Mouse (Mus musculus) midbrain, embryonic 16.5 days (tissue): ENCODE results near the gene Syn3. TPM values are rescaled to one million over a fixed set of nuclear protein-coding genes. Genes with fewer than 3 reads are reported as not detected.
"Not testable (repeated sequence)": the region's sequence is repeated elsewhere in the genome, so short reads cannot be mapped to it uniquely, and the experiment has no call there.

Experiments
- ATAC-seq: fragments of 200-750 bp; cut with Nextera tagmentation; 2 replicates; pipeline ENCODE4 v1.8.0; 2017; ENCODE audit warnings: moderate TSS enrichment
- H3K27ac ChIP-seq: fragments of 300-500 bp; sonication (generic); 2 replicates; pipeline ENCODE4 v1.5.1; 2014; ENCODE audit warnings: mild to moderate bottlenecking, low read length, mixed read lengths
- H3K27me3 ChIP-seq: fragments of 300-500 bp; sonication (generic); 2 replicates; pipeline ENCODE4 v1.6.1; 2014; ENCODE audit warnings: low read depth, low read length, mixed read lengths; ENCODE audit not compliant: control insufficient read depth, insufficient read depth
- H3K36me3 ChIP-seq: fragments of 300-500 bp; sonication (generic); 2 replicates; pipeline ENCODE4 v1.6.1; 2014; ENCODE audit warnings: mild to moderate bottlenecking, low read length, moderate library complexity, mixed read lengths; ENCODE audit not compliant: control insufficient read depth, insufficient read depth
- H3K4me1 ChIP-seq: fragments of 300-500 bp; sonication (generic); 2 replicates; pipeline ENCODE4 v1.6.1; 2014; ENCODE audit warnings: mild to moderate bottlenecking, low read length, mixed read lengths; ENCODE audit not compliant: control insufficient read depth, insufficient read depth
- H3K4me2 ChIP-seq: fragments of 300-500 bp; sonication (generic); 2 replicates; pipeline ENCODE4 v1.6.1; 2014; ENCODE audit warnings: mild to moderate bottlenecking, low read length, mixed read lengths
- H3K4me3 ChIP-seq: fragments of 300-500 bp; sonication (generic); 2 replicates; pipeline ENCODE4 v1.5.1; 2014; ENCODE audit warnings: low read depth, mild to moderate bottlenecking, low read length, moderate library complexity, mixed read lengths
- H3K9ac ChIP-seq: fragments of 300-500 bp; sonication (generic); 2 replicates; pipeline ENCODE4 v1.6.1; 2014; ENCODE audit warnings: low read depth, low read length, mixed read lengths
- H3K9me3 ChIP-seq: fragments of 300-500 bp; sonication (generic); replicated peaks from 2 replicates; pipeline ENCODE4 v1.6.1; 2014; ENCODE audit warnings: mild to moderate bottlenecking, low read length, mixed read lengths; ENCODE audit not compliant: control insufficient read depth, poor library complexity, severe bottlenecking
- WGBS: fragments of 180-500 bp; shearing (Covaris S2); extraction: QIAGEN DNeasy Blood & Tissue Kit; methylation state at CpG from one replicate; pipeline ENCODE4 v1.1.7; 2014; 5-methylcytosine and 5-hydroxymethylcytosine counted together
- polyA plus RNA-seq: library from polyadenylated mRNA; unstranded; fragments of >200 nt; fragmentation: Nextera tagmentation; extraction: Ambion mirVana; gene quantifications from 2 replicates; pipeline ENCODE4 v1.2.1, GENCODE M21; 2015

Gene Syn3
- polyA plus RNA-seq, 1 experiment from 2014 or later, result 34.0 TPM

DNA sequence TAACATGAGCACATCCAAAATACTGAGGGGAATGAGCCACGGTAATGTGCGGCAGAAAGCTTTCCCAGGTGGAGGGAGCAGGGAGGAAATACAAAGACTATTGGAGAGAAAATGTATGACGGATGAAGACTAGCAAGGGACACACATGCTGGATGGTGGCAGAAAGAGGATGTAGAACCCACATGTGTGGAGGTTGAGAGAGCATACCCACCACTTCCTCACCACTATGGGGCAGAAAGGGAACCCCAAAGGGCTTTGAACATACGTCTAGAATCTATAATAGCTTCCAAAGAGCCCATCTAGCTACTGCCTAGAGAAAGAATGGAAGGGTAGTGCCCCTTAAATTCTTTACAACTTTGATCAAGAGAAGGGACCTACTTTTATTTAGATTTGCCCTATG lies 113.0 kb downstream of the Syn3 start:
- Histone ChIP-seq H3K9me3 (no peaks in the 10 kb centered on the region), H3K27ac (no peak overlapping the region), H3K9ac (no peak overlapping the region), H3K4me3 (no peak overlapping the region), H3K27me3 (no peaks in the 10 kb centered on the region), H3K4me2 (no peak overlapping the region), H3K4me1 (no peaks in the 10 kb centered on the region; the same call in 1 of the 2 replicates), H3K36me3 (no peaks in the 10 kb centered on the region)
- no peak for ATAC-seq
- 71% methylated on average over 4 of the region's 4 CpGs for WGBS

DNA sequence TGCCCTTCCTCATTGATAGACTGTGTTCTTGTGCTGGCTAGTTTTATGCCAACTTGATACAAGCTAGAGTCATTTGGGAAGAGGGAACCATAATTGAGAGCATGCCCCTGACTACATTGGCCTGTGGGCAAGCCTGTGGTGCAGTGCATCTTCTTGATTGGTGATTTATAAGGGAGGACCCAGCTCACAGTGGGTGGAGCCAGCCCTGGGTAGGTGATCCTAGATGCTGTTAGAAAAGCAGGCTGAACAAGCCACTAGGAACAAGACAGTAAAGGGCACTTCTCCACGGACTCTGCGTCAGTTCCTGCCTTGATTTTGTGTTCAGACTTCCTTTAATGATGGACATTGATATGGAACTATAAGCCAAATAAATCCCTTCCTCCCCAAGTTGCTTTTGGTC lies 114.0 kb downstream of the Syn3 start:
- no peak for ATAC-seq
- no peaks in the 10 kb centered on the region for H3K36me3 ChIP-seq
- H3K27ac ChIP-seq, result no peak overlapping the region
- no peaks in the 10 kb centered on the region for H3K27me3 ChIP-seq
- H3K4me3 ChIP-seq, result no peak overlapping the region
- WGBS, result 91% methylated on average over 2 of the region's 2 CpGs
- H3K4me1 ChIP-seq, result no peaks in the 10 kb centered on the region; the same call in 1 of the 2 replicates
- no peaks in the 10 kb centered on the region for H3K9me3 ChIP-seq
- no peak overlapping the region for H3K9ac ChIP-seq
- H3K4me2 ChIP-seq, result no peak overlapping the region

DNA sequence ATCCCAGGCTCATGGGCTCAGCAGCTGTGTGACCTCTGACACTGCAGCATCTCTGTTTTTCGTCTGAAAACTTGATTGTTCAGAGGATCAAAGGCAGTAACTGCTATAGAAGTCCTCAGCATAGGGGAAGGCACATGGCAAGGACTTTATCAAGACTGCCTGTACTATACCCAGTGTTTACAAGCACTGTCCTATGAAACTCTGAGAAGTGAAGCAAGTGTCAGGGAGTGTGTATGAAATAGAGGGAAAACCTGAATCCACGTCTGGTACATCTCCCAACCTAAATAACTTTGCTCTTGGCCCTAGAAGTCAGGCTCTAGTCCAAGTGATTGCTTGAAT lies 116.8 kb downstream of the Syn3 start:
- no peaks in the 10 kb centered on the region for H3K27me3 ChIP-seq
- no peaks in the 10 kb centered on the region for H3K9me3 ChIP-seq
- no peaks in the 10 kb centered on the region; the same call in 1 of the 2 replicates for H3K4me1 ChIP-seq
- no peak overlapping the region for H3K4me2 ChIP-seq
- 39% methylated on average over 2 of the region's 2 CpGs for WGBS
- H3K36me3 ChIP-seq, result no peaks in the 10 kb centered on the region
- H3K9ac ChIP-seq, result no peak overlapping the region
- no peak for ATAC-seq
- H3K4me3 ChIP-seq, result no peak overlapping the region
- no peak overlapping the region for H3K27ac ChIP-seq

DNA sequence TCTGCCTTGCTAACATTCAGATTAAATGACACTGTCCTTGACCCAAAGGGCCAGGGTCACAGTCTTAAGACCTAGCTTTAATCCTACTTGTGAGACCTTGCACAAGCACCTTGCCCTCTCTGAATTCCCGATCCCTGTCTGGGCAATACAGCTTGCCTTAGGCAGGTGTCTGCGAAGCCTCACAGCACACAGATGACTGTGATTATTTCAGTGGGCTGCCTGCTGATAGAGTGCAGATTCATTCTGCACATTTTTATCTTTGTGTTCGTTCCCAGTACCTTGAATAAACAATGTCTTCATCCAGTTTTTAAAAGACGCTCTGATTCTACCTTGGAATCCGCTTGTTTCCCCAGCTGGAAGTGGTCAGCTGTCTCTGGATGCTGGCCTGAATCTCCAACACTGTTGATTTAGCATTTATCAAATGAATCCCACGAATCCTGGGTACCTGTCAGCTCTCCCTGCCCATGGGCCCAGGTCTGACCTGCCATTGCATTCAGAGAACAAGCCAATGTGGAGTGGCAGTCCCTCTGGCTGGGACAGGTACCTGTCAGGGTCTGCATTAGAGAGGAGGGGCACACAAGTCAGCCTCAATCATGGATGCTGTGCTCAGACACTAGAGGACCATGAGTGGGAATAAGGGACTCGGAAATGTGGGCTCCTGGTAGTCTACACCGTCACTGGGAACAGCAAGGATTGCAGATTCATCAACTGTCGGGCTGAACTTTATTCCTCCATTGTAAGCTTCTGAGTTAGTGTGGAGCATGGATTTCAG lies 117.4 kb downstream of the Syn3 start:
- no peak overlapping the region for H3K4me2 ChIP-seq
- no peaks in the 10 kb centered on the region for H3K27me3 ChIP-seq
- H3K9ac ChIP-seq, result no peak overlapping the region
- no peaks in the 10 kb centered on the region; the same call in 1 of the 2 replicates for H3K4me1 ChIP-seq
- H3K4me3 ChIP-seq, result no peak overlapping the region
- H3K9me3 ChIP-seq, result no peaks in the 10 kb centered on the region
- no peaks in the 10 kb centered on the region for H3K36me3 ChIP-seq
- 70% methylated on average over 9 of the region's 9 CpGs for WGBS
- ATAC-seq, result no peak
- no peak overlapping the region; the same call in 1 of the 2 replicates for H3K27ac ChIP-seq

DNA sequence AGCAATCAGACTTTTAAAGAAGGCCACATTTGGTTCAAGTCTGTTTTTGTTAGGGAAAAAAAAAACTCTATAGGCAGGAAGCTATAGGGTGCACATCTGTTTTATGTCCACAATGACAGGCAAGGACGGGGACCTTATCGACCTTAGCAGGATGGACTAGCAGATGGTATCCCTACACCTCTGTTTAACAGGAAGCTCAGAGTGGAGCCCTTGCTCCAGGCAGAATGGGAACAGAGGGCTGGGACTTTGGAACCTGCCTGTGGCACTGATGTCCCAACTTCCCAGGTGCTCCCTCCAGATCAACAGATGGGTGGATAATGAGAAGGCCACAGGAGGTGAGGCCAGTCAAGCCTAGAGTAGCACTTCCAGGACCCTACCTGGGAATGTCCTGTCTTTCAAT lies 118.1 kb downstream of the Syn3 start:
- no peaks in the 10 kb centered on the region for H3K9me3 ChIP-seq
- ATAC-seq, result no peak
- WGBS, result 91% methylated on average over 2 of the region's 2 CpGs

DNA sequence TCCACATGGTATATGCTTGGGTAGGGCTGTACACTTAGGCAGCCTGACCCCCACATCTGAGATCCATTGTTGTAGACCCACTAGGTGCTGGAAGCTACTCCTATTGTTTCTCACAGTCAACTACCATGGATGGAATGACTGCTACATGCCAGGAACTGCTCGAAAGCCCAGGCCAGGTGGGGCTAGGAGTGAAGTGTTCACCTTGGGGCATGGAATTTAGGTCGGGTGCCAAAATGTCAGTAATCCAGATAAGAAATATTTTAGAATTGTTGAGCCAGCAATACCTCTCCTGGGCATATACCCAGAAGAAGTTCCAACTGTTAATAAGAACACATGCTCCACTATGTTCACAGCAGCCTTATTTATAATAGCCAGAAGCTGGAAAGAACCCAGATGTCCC lies 119.9 kb downstream of the Syn3 start:
- H3K9me3 ChIP-seq, H3K27me3 ChIP-seq, H3K4me1 ChIP-seq, ATAC-seq, H3K36me3 ChIP-seq, H3K27ac ChIP-seq, H3K4me2 ChIP-seq, H3K4me3 ChIP-seq, H3K9ac ChIP-seq: not testable (repeated sequence)
- 89% methylated on average over 2 of the region's 2 CpGs for whole genome bisulfite sequencing

More for the DNA sequence above, 118.1 kb downstream of the Syn3 start:
- no peak overlapping the region for H3K4me3 ChIP-seq
- no peak overlapping the region for H3K27ac ChIP-seq
- H3K9ac ChIP-seq, result no peak overlapping the region
- H3K4me1 ChIP-seq, result no peaks in the 10 kb centered on the region; the same call in 1 of the 2 replicates
- no peaks in the 10 kb centered on the region for H3K27me3 ChIP-seq
- no peak overlapping the region for H3K4me2 ChIP-seq
- no peaks in the 10 kb centered on the region for H3K36me3 ChIP-seq

DNA sequence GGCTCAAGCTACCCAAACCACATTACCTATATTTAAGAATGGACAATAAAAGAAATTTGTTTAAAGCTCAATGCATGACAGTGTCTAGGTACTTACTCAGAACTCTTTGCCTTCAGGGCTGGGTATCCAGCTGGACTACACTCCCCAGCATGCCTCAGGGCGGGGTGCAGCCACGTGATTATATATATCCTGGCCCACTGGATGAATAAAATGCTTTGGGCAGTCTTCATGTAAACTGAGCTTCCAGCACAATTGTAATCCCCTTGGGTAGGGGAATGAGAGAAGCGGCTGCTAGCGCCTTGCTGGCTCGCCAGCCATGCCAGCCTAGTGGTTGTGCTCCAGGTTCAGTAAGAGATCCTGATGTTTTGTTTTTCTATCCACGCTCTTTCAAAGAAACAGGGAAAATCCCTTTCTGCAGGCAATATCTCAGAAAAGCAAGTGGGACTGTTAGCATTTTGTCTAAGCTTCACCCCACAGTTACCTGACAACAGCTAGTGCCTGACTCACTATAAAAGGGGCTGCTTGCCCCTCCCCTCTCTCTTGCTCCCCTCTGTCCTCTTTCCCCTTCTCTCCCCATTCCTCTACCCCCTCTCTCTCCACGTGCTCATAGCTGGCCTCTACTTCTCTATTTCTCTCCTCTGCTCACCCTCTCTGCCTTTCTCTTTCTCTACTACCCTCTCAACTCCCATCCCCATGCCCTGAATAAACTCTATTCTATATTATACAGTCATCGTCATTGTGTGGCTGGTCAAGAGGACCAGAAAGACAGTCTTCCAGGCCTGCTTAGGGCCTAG lies 122.1 kb downstream of the Syn3 start:
- Histone ChIP-seq H3K27me3 (no peaks in the 10 kb centered on the region), H3K27ac (no peak overlapping the region; the same call in 1 of the 2 replicates), H3K4me3 (no peak overlapping the region), H3K36me3 (no peaks in the 10 kb centered on the region), H3K9me3 (no peaks in the 10 kb centered on the region), H3K4me2 (no peak overlapping the region), H3K9ac (no peak overlapping the region), H3K4me1 (no peaks in the 10 kb centered on the region; the same call in 1 of the 2 replicates)
- peak; percentile 78 for ATAC-seq
- whole genome bisulfite sequencing, result 52% methylated on average over 8 of the region's 8 CpGs

DNA sequence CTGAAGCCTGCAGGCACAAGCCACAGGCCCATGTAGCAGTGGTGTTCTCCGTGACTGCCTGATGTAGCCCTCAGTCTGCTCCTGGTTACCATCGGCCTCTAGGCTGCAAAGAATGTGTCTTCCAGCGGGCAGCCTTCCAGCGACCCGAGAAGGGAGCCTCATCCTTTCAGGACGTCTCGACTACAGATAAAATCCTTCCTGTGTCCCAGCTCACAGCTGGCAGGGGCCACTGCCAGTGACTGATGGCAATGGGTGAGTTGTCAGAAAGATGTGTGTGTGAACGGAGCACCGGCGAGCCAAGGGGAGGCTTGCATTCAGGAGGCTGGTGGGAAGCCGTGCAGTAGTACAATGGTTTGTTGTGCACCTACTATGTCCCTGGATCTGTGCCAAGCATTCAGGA lies 122.8 kb downstream of the Syn3 start:
- no peaks in the 10 kb centered on the region for H3K9me3 ChIP-seq
- no peak overlapping the region for H3K9ac ChIP-seq
- H3K4me1 ChIP-seq, result no peaks in the 10 kb centered on the region
- no peaks in the 10 kb centered on the region for H3K36me3 ChIP-seq
- WGBS, result 75% methylated on average over 11 of the region's 11 CpGs
- no peak overlapping the region for H3K4me2 ChIP-seq
- ATAC-seq, result peak; percentile 66
- no peaks in the 10 kb centered on the region for H3K27me3 ChIP-seq
- no peak overlapping the region for H3K27ac ChIP-seq
- H3K4me3 ChIP-seq, result no peak overlapping the region

DNA sequence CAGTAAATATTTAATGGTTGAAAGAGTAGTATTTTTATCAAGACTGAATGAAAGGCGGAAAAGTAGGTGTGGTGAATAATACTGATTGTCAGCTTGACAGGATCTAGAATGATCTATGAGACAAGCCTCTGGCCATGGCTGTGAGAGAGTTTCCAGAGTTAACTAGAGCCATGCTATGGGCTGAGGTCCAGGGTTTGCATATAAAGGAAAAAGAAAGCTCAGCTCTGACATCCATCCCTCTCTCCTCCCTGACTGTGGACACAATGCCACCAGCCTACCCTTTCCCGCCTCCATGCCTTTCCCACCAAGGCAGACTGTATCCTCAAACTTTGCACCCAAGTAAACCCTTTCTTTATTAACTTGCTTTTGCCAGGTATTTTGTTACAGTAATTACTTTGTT lies 124.6 kb downstream of the Syn3 start:
- WGBS, result 84% methylated on average over 2 of the region's 2 CpGs
- Histone ChIP-seq H3K9ac (no peak overlapping the region), H3K9me3 (no peaks in the 10 kb centered on the region), H3K36me3 (no peaks in the 10 kb centered on the region), H3K27me3 (no peaks in the 10 kb centered on the region), H3K4me2 (no peak overlapping the region), H3K4me3 (no peak overlapping the region), H3K27ac (no peak overlapping the region), H3K4me1 (no peaks in the 10 kb centered on the region)
- ATAC-seq, result no peak
